11 mouse cellular contexts compared by ENCODE assay signal in genomic region chr8:71296188-71296621, GRCm38 (mm10). TPM values are rescaled to one million over a fixed set of nuclear protein-coding genes. Genes with fewer than 3 reads are reported as not detected.
DNase-seq lines count a peak whose midpoint lies in the region; TF ChIP-seq lines count a peak whose summit lies in the region.
"Had no signal": no experiment of that assay in that cellular context is flagged by ENCODE, and none has a peak within 500 bp of the region (broad histone marks: within the 10 kb centered on the region; RNA-seq: fewer than 3 reads in every experiment).

No protein-coding gene starts in this region.

- no peak overlapping the region for H3K4me3 ChIP-seq in bone marrow, adult 2 months (replicated peaks; ENCODE audit: control insufficient read depth, low read depth, low read length)
- H3K4me3 ChIP-seq: forebrain, embryonic 13.5 days; limb, embryonic 12.5 days; midbrain, embryonic 15.5 days had no signal

- TF ChIP-seq POLR2A in bone marrow, adult 2 months (IDR thresholded peaks at IDR 0.05; ENCODE audit: borderline replicate concordance, control insufficient read depth, low read depth, low read length), result no peak

- no peak for TF ChIP-seq CTCF in bone marrow, adult 2 months (IDR thresholded peaks at IDR 0.05; ENCODE audit: control insufficient read depth, insufficient read depth, low read length)

- WGBS in bone marrow, adult 2 months, result 22% methylated on average over 2 of the region's 2 CpGs

- peaks cover 18% of the 10 kb centered on the region for H3K4me1 ChIP-seq in bone marrow, adult 2 months (ENCODE audit: control insufficient read depth, insufficient read depth, low read length)
- H3K4me1 ChIP-seq: forebrain, embryonic 13.5 days; limb, embryonic 12.5 days; midbrain, embryonic 15.5 days had no signal

- H3K36me3 ChIP-seq in splenic B cell, adult 2 months (ENCODE audit: control insufficient read depth, insufficient read depth, low read length, poor library complexity, severe bottlenecking), result peaks cover 3% of the 10 kb centered on the region; the same call in 1 of the 2 replicates

- H3K27me3 ChIP-seq in splenic B cell, adult 2 months (ENCODE audit: control insufficient read depth, insufficient read depth, low read length, poor library complexity, severe bottlenecking), result no peaks in the 10 kb centered on the region
- H3K27me3 ChIP-seq: forebrain, embryonic 13.5 days; limb, embryonic 12.5 days; midbrain, embryonic 15.5 days had no signal

- H3K27ac ChIP-seq in bone marrow, adult 2 months (ENCODE audit: control insufficient read depth, insufficient read depth, low read depth, low read length, poor library complexity), result peak overlapping the region; percentile 76
- H3K27ac ChIP-seq: forebrain, embryonic 13.5 days; limb, embryonic 12.5 days; midbrain, embryonic 15.5 days had no signal

- peak; percentile 43 for DNase-seq in layer of hippocampus, adult 9-10 months (ENCODE audit: low spot score)
- no peak for DNase-seq in layer of hippocampus, adult 8-10 months (ENCODE audit: low spot score in 2 of 2)
- peak; percentile 46 to 48 for DNase-seq in lung, postnatal 4 days
- peak; percentile 70 for DNase-seq in splenic B cell, adult 2 months (ENCODE audit: low read depth, low spot score)
- DNase-seq in ovary, postnatal 14 days (ENCODE audit: low spot score), result no peak
- DNase-seq in cerebellum, postnatal 10 days, result no peak
- DNase-seq: kidney, postnatal 25 days had no signal

RNA-seq across cellular contexts. Expression of gene Haus8, which starts 23.5 kb away (rescaled TPM):
- 10 to 100 TPM in 2 of 4 experiments, 1 to 10 TPM in 2; 9.2 to 13.0 (median 10.4) TPM for total RNA-seq in layer of hippocampus, adult 8-10 months (2022)
- polyA plus RNA-seq in bone marrow, adult 2 months (2011; ENCODE audit: insufficient read depth, insufficient read length, low replicate concordance, missing spikeins), result 41.4 and 48.2 TPM in 2 replicates

RNA-seq across cellular contexts. Expression of gene Myo9b, which starts 23.7 kb away (rescaled TPM):
- 10 to 100 TPM; 32.0 to 43.6 (median 36.9) TPM for total RNA-seq in layer of hippocampus, adult 8-10 months (2022)
- polyA plus RNA-seq in bone marrow, adult 2 months (2011; ENCODE audit: insufficient read depth, insufficient read length, low replicate concordance, missing spikeins), result 30.4 and 64.6 TPM in 2 replicates

Comparison
In these comparisons a context has a peak if more than half of its experiments do, and no peak if none do; other contexts are left out.
1. DNase-seq: peak in layer of hippocampus, adult 9-10 months (single experiment), lung, postnatal 4 days (2 of 2) and splenic B cell, adult 2 months (single experiment); none in layer of hippocampus, adult 8-10 months (0 of 2), ovary, postnatal 14 days (single experiment) and cerebellum, postnatal 10 days (0 of 2).